Mouse (Mus musculus): ENCODE measurements around the gene Sema5b.

GRCm38 (mm10) chr16:35623026-35623425 lies 82.1 kb downstream of the Sema5b start:
- no peak for TF ChIP-seq CTCF (IDR thresholded peaks at IDR 0.05; ENCODE audit: low read depth)
- no peak for TF ChIP-seq EP300 (IDR thresholded peaks at IDR 0.05; ENCODE audit: low read depth)

Data from liver, embryonic 14.5 days (tissue).